Mouse (Mus musculus): ENCODE data around the gene Bmpr1b. TPM values are rescaled to one million over a fixed set of nuclear protein-coding genes. Genes with fewer than 3 reads are reported as not detected.

Bmpr1b gene
- polyA plus RNA-seq, 1 experiment from 2014 or later = 4.5 TPM

- no peaks in the 10 kb centered on the region for H3K27me3 ChIP-seq (replicated peaks; ENCODE audit: control insufficient read depth, insufficient read depth, low read length)
- H3K9me3 ChIP-seq (ENCODE audit: control insufficient read depth, low read length) = no peaks in the 10 kb centered on the region
- H3K27ac ChIP-seq (ENCODE audit: low read depth, low read length) = no peak overlapping the region
- H3K4me2 ChIP-seq (ENCODE audit: low read length) = no peak overlapping the region
- H3K9ac ChIP-seq (ENCODE audit: low read depth, low read length) = no peak overlapping the region
- H3K36me3 ChIP-seq (ENCODE audit: control insufficient read depth, insufficient read depth, low read length) = no peaks in the 10 kb centered on the region
- no peak for ATAC-seq
- 42% methylated on average over 3 of the region's 3 CpGs for WGBS
- no peak overlapping the region for H3K4me3 ChIP-seq (ENCODE audit: low read length)
- H3K4me1 ChIP-seq (ENCODE audit: control insufficient read depth, insufficient read depth, low read depth, low read length) = no peaks in the 10 kb centered on the region
Observed at GRCm38 (mm10) chr3:141919661-141920060, 249.6 kb downstream of the Bmpr1b start.

- 79% methylated on average over 4 of the region's 4 CpGs for WGBS
- Histone ChIP-seq H3K36me3 (ENCODE audit: control insufficient read depth, insufficient read depth, low read length) (no peaks in the 10 kb centered on the region), H3K9ac (ENCODE audit: low read depth, low read length) (no peak overlapping the region), H3K27me3 (replicated peaks; ENCODE audit: control insufficient read depth, insufficient read depth, low read length) (no peaks in the 10 kb centered on the region), H3K27ac (ENCODE audit: low read depth, low read length) (no peak overlapping the region), H3K4me2 (ENCODE audit: low read length) (no peak overlapping the region), H3K4me1 (ENCODE audit: control insufficient read depth, insufficient read depth, low read depth, low read length) (no peaks in the 10 kb centered on the region), H3K9me3 (ENCODE audit: control insufficient read depth, low read length) (no peaks in the 10 kb centered on the region), H3K4me3 (ENCODE audit: low read length) (no peak overlapping the region)
- no peak for ATAC-seq
Observed at GRCm38 (mm10) chr3:141917166-141917565, 252.1 kb downstream of the Bmpr1b start.

- no peak overlapping the region for H3K9ac ChIP-seq (ENCODE audit: low read depth, low read length)
- WGBS = 86% methylated on average over 3 of the region's 3 CpGs
- no peak overlapping the region for H3K4me3 ChIP-seq (ENCODE audit: low read length)
- no peak for ATAC-seq
- no peaks in the 10 kb centered on the region for H3K27me3 ChIP-seq (replicated peaks; ENCODE audit: control insufficient read depth, insufficient read depth, low read length)
- no peak overlapping the region for H3K4me2 ChIP-seq (ENCODE audit: low read length)
- H3K9me3 ChIP-seq (ENCODE audit: control insufficient read depth, low read length) = no peaks in the 10 kb centered on the region
- H3K4me1 ChIP-seq (ENCODE audit: control insufficient read depth, insufficient read depth, low read depth, low read length) = no peaks in the 10 kb centered on the region
- no peaks in the 10 kb centered on the region for H3K36me3 ChIP-seq (ENCODE audit: control insufficient read depth, insufficient read depth, low read length)
- H3K27ac ChIP-seq (ENCODE audit: low read depth, low read length) = no peak overlapping the region
Observed at GRCm38 (mm10) chr3:141915995-141916394, 253.2 kb downstream of the Bmpr1b start.

- no peak overlapping the region for H3K9ac ChIP-seq (ENCODE audit: low read depth, low read length)
- 79% methylated on average over 3 of the region's 3 CpGs for WGBS
- no peaks in the 10 kb centered on the region for H3K4me1 ChIP-seq (ENCODE audit: control insufficient read depth, insufficient read depth, low read depth, low read length)
- no peaks in the 10 kb centered on the region for H3K27me3 ChIP-seq (replicated peaks; ENCODE audit: control insufficient read depth, insufficient read depth, low read length)
- ATAC-seq = no peak
- no peaks in the 10 kb centered on the region for H3K9me3 ChIP-seq (ENCODE audit: control insufficient read depth, low read length)
- no peaks in the 10 kb centered on the region for H3K36me3 ChIP-seq (ENCODE audit: control insufficient read depth, insufficient read depth, low read length)
- H3K27ac ChIP-seq (ENCODE audit: low read depth, low read length) = no peak overlapping the region
- H3K4me3 ChIP-seq (ENCODE audit: low read length) = no peak overlapping the region
- no peak overlapping the region for H3K4me2 ChIP-seq (ENCODE audit: low read length)
Observed at GRCm38 (mm10) chr3:141914588-141914987, 254.6 kb downstream of the Bmpr1b start.

- WGBS = 90% methylated on average over 2 of the region's 2 CpGs
- H3K27me3 ChIP-seq (replicated peaks; ENCODE audit: control insufficient read depth, insufficient read depth, low read length) = no peaks in the 10 kb centered on the region
- no peaks in the 10 kb centered on the region for H3K9me3 ChIP-seq (ENCODE audit: control insufficient read depth, low read length)
- H3K27ac ChIP-seq (ENCODE audit: low read depth, low read length) = no peak overlapping the region
- no peak for ATAC-seq
- no peak overlapping the region for H3K4me3 ChIP-seq (ENCODE audit: low read length)
- no peaks in the 10 kb centered on the region for H3K4me1 ChIP-seq (ENCODE audit: control insufficient read depth, insufficient read depth, low read depth, low read length)
- H3K36me3 ChIP-seq (ENCODE audit: control insufficient read depth, insufficient read depth, low read length) = no peaks in the 10 kb centered on the region
- no peak overlapping the region for H3K9ac ChIP-seq (ENCODE audit: low read depth, low read length)
- H3K4me2 ChIP-seq (ENCODE audit: low read length) = no peak overlapping the region
Observed at GRCm38 (mm10) chr3:141909136-141909535, 260.1 kb downstream of the Bmpr1b start.

- H3K4me2 ChIP-seq (ENCODE audit: low read length) = no peak overlapping the region
- no peaks in the 10 kb centered on the region for H3K9me3 ChIP-seq (ENCODE audit: control insufficient read depth, low read length)
- no peak for ATAC-seq
- no peak overlapping the region for H3K4me3 ChIP-seq (ENCODE audit: low read length)
- no peak overlapping the region for H3K27ac ChIP-seq (ENCODE audit: low read depth, low read length)
- H3K9ac ChIP-seq (ENCODE audit: low read depth, low read length) = no peak overlapping the region
- no peaks in the 10 kb centered on the region for H3K36me3 ChIP-seq (ENCODE audit: control insufficient read depth, insufficient read depth, low read length)
- H3K4me1 ChIP-seq (ENCODE audit: control insufficient read depth, insufficient read depth, low read depth, low read length) = no peaks in the 10 kb centered on the region
- no peaks in the 10 kb centered on the region for H3K27me3 ChIP-seq (replicated peaks; ENCODE audit: control insufficient read depth, insufficient read depth, low read length)
- 45% methylated on average over 6 of the region's 6 CpGs for WGBS
Observed at GRCm38 (mm10) chr3:141905903-141906623, 263.2 kb downstream of the Bmpr1b start.

GRCm38 (mm10) chr3:141900361-141900760 lies 268.9 kb downstream of the Bmpr1b start:
- Histone ChIP-seq H3K9me3 (ENCODE audit: control insufficient read depth, low read length) (peaks cover 2% of the 10 kb centered on the region; the same call in 1 of the 2 replicates), H3K9ac (ENCODE audit: low read depth, low read length) (no peak overlapping the region), H3K4me1 (ENCODE audit: control insufficient read depth, insufficient read depth, low read depth, low read length) (no peaks in the 10 kb centered on the region), H3K27ac (ENCODE audit: low read depth, low read length) (no peak overlapping the region), H3K36me3 (ENCODE audit: control insufficient read depth, insufficient read depth, low read length) (no peaks in the 10 kb centered on the region), H3K27me3 (replicated peaks; ENCODE audit: control insufficient read depth, insufficient read depth, low read length) (no peaks in the 10 kb centered on the region), H3K4me2 (ENCODE audit: low read length) (no peak overlapping the region), H3K4me3 (ENCODE audit: low read length) (no peak overlapping the region)
- no peak for ATAC-seq
- WGBS = 92% methylated on average over 3 of the region's 3 CpGs

- no peak for ATAC-seq
- Histone ChIP-seq H3K27ac (ENCODE audit: low read depth, low read length) (no peak overlapping the region), H3K4me3 (ENCODE audit: low read length) (no peak overlapping the region), H3K36me3 (ENCODE audit: control insufficient read depth, insufficient read depth, low read length) (no peaks in the 10 kb centered on the region), H3K4me1 (ENCODE audit: control insufficient read depth, insufficient read depth, low read depth, low read length) (no peaks in the 10 kb centered on the region), H3K9ac (ENCODE audit: low read depth, low read length) (no peak overlapping the region), H3K27me3 (replicated peaks; ENCODE audit: control insufficient read depth, insufficient read depth, low read length) (no peaks in the 10 kb centered on the region), H3K9me3 (ENCODE audit: control insufficient read depth, low read length) (peaks cover 2% of the 10 kb centered on the region; the same call in 1 of the 2 replicates), H3K4me2 (ENCODE audit: low read length) (no peak overlapping the region)
- 87% methylated on average over 2 of the region's 2 CpGs for WGBS
Observed at GRCm38 (mm10) chr3:141899521-141899920, 269.7 kb downstream of the Bmpr1b start.

- no peak overlapping the region for H3K27ac ChIP-seq (ENCODE audit: low read depth, low read length)
- no peaks in the 10 kb centered on the region for H3K4me1 ChIP-seq (ENCODE audit: control insufficient read depth, insufficient read depth, low read depth, low read length)
- H3K4me2 ChIP-seq (ENCODE audit: low read length) = no peak overlapping the region
- no peak overlapping the region for H3K4me3 ChIP-seq (ENCODE audit: low read length)
- H3K9ac ChIP-seq (ENCODE audit: low read depth, low read length) = no peak overlapping the region
- 95% methylated on average over 4 of the region's 4 CpGs for WGBS
- H3K36me3 ChIP-seq (ENCODE audit: control insufficient read depth, insufficient read depth, low read length) = no peaks in the 10 kb centered on the region
- ATAC-seq = no peak
- H3K27me3 ChIP-seq (replicated peaks; ENCODE audit: control insufficient read depth, insufficient read depth, low read length) = no peaks in the 10 kb centered on the region
- peaks cover 2% of the 10 kb centered on the region; the same call in 1 of the 2 replicates for H3K9me3 ChIP-seq (ENCODE audit: control insufficient read depth, low read length)
Observed at GRCm38 (mm10) chr3:141897698-141898097, 271.5 kb downstream of the Bmpr1b start.

All from hindbrain, embryonic 16.5 days (tissue).